Mouse (Mus musculus) lung, embryonic 14.5 days (tissue): ENCODE results near the gene Vrk2. TPM values are rescaled to one million over a fixed set of nuclear protein-coding genes. Genes with fewer than 3 reads are reported as not detected.

ENCODE experiments used
- ATAC-seq: fragments of 200-750 bp; cut with Nextera tagmentation; 2 replicates; pipeline ENCODE4 v1.8.0; 2017; ENCODE audit warnings: mild to moderate bottlenecking, moderate TSS enrichment, moderate library complexity; ENCODE audit not compliant: insufficient read depth
- DNase-seq: peaks from one replicate; pipeline ENCODE4 v3.0.0-alpha.2; 2015
- H3K27ac ChIP-seq: fragments of 300-500 bp; sonication (generic); 2 replicates; pipeline ENCODE4 v1.5.1; 2014; ENCODE audit warnings: low read depth, mild to moderate bottlenecking, moderate library complexity
- H3K27me3 ChIP-seq: fragments of 300-500 bp; sonication (generic); 2 replicates; pipeline ENCODE4 v1.6.1; 2014; ENCODE audit warnings: low read length, control low read depth; ENCODE audit not compliant: insufficient read depth
- H3K36me3 ChIP-seq: fragments of 300-500 bp; sonication (generic); 2 replicates; pipeline ENCODE4 v1.6.1; 2014; ENCODE audit warnings: control low read depth; ENCODE audit not compliant: insufficient read depth
- H3K4me1 ChIP-seq: fragments of 300-500 bp; sonication (generic); 2 replicates; pipeline ENCODE4 v1.6.1; 2014; ENCODE audit warnings: antibody characterized with exemption, control low read depth; ENCODE audit not compliant: insufficient read depth
- H3K4me2 ChIP-seq: fragments of 300-500 bp; sonication (generic); 2 replicates; pipeline ENCODE4 v1.6.1; 2014; ENCODE audit warnings: mild to moderate bottlenecking
- H3K4me3 ChIP-seq: fragments of 300-500 bp; sonication (generic); 2 replicates; pipeline ENCODE4 v1.5.1; 2014; ENCODE audit warnings: low read depth, low read length
- H3K9ac ChIP-seq: fragments of 300-500 bp; sonication (generic); 2 replicates; pipeline ENCODE4 v1.6.1; 2014
- H3K9me3 ChIP-seq: fragments of 300-500 bp; sonication (generic); 2 replicates; pipeline ENCODE4 v1.6.1; 2016; ENCODE audit warnings: low read depth, low read length, control low read depth
- CTCF ChIP-seq: IDR thresholded peaks from 2 replicates; pipeline ENCODE4 v1.5.1; 2016; ENCODE audit warnings: antibody characterized with exemption, low read depth
- whole genome bisulfite sequencing: fragments of 180-500 bp; shearing (Covaris S2); extraction: QIAGEN DNeasy Blood & Tissue Kit; methylation state at CpG from one replicate; pipeline ENCODE4 v1.1.7; 2014; 5-methylcytosine and 5-hydroxymethylcytosine counted together
- polyA plus RNA-seq: library from polyadenylated mRNA; unstranded; fragments of >200 nt; fragmentation: Nextera tagmentation; extraction: Ambion mirVana; gene quantifications from 2 replicates; pipeline ENCODE4 v1.2.1, GENCODE M21; 2014

Vrk2 gene
- polyA plus RNA-seq, 1 experiment from 2014 or later: 26.4 TPM

GRCm38 (mm10) chr11:26450636-26451035, 143.2 kb downstream of the Vrk2 start:
- Histone ChIP-seq H3K9ac (no peak overlapping the region), H3K4me2 (no peak overlapping the region), H3K36me3 (no peaks in the 10 kb centered on the region), H3K4me1 (no peaks in the 10 kb centered on the region), H3K27me3 (no peaks in the 10 kb centered on the region), H3K27ac (no peak overlapping the region), H3K9me3 (no peaks in the 10 kb centered on the region), H3K4me3 (no peak overlapping the region)
- TF ChIP-seq CTCF: no peak
- 91% methylated on average over 1 of the region's 1 CpGs for WGBS
- ATAC-seq (no peak), DNase-seq (no peak)

- Histone ChIP-seq H3K9me3 (no peaks in the 10 kb centered on the region), H3K9ac (no peak overlapping the region), H3K36me3 (no peaks in the 10 kb centered on the region), H3K4me2 (no peak overlapping the region), H3K4me1 (no peaks in the 10 kb centered on the region), H3K27ac (no peak overlapping the region), H3K27me3 (no peaks in the 10 kb centered on the region), H3K4me3 (no peak overlapping the region)
- no peak for TF ChIP-seq CTCF
- ATAC-seq: no peak
- 85% methylated on average over 3 of the region's 3 CpGs for WGBS
- no peak for DNase-seq
These were observed 144.0 kb downstream of the Vrk2 start for GRCm38 (mm10) chr11:26449789-26450188.

GRCm38 (mm10) chr11:26444374-26444773, 149.4 kb downstream of the Vrk2 start:
- no peaks in the 10 kb centered on the region for H3K36me3 ChIP-seq
- ATAC-seq: no peak
- H3K27ac ChIP-seq: no peak overlapping the region
- H3K4me1 ChIP-seq: no peaks in the 10 kb centered on the region
- DNase-seq: no peak
- H3K4me2 ChIP-seq: no peak overlapping the region
- TF ChIP-seq CTCF: no peak
- no peaks in the 10 kb centered on the region for H3K27me3 ChIP-seq
- no peak overlapping the region for H3K4me3 ChIP-seq
- H3K9ac ChIP-seq: no peak overlapping the region
- H3K9me3 ChIP-seq: no peaks in the 10 kb centered on the region

- WGBS: 55% methylated on average over 1 of the region's 1 CpGs
- H3K36me3 ChIP-seq: 0 out of 2 replicates have a peak, but pooled peaks cover 2% of the 10 kb centered on the region
- H3K9me3 ChIP-seq: no peaks in the 10 kb centered on the region
- H3K4me3 ChIP-seq: no peak overlapping the region
- DNase-seq: no peak
- H3K27me3 ChIP-seq: no peaks in the 10 kb centered on the region
- no peak overlapping the region for H3K4me2 ChIP-seq
- H3K4me1 ChIP-seq: no peaks in the 10 kb centered on the region
- H3K9ac ChIP-seq: no peak overlapping the region
- H3K27ac ChIP-seq: no peak overlapping the region
- no peak for ATAC-seq
- TF ChIP-seq CTCF: no peak
These were observed 152.7 kb downstream of the Vrk2 start for GRCm38 (mm10) chr11:26441121-26441520.

GRCm38 (mm10) chr11:26437818-26438217, 156.0 kb downstream of the Vrk2 start:
- Histone ChIP-seq H3K9me3 (no peaks in the 10 kb centered on the region), H3K4me1 (no peaks in the 10 kb centered on the region), H3K9ac (no peak overlapping the region), H3K36me3 (0 out of 2 replicates have a peak, but pooled peaks cover 2% of the 10 kb centered on the region), H3K27me3 (no peaks in the 10 kb centered on the region), H3K4me2 (no peak overlapping the region), H3K27ac (no peak overlapping the region), H3K4me3 (no peak overlapping the region)
- 85% methylated on average over 13 of the region's 13 CpGs for WGBS
- no peak for TF ChIP-seq CTCF
- DNase-seq (no peak), ATAC-seq (no peak)

- DNase-seq: no peak
- no peak overlapping the region for H3K4me3 ChIP-seq
- H3K27ac ChIP-seq: no peak overlapping the region
- no peaks in the 10 kb centered on the region for H3K4me1 ChIP-seq
- 0 out of 2 replicates have a peak, but pooled peaks cover 2% of the 10 kb centered on the region for H3K36me3 ChIP-seq
- H3K4me2 ChIP-seq: no peak overlapping the region
- TF ChIP-seq CTCF: no peak
- H3K9me3 ChIP-seq: no peaks in the 10 kb centered on the region
- no peak for ATAC-seq
- no peak overlapping the region for H3K9ac ChIP-seq
- no peaks in the 10 kb centered on the region for H3K27me3 ChIP-seq
These were observed 159.6 kb downstream of the Vrk2 start for GRCm38 (mm10) chr11:26434229-26434628.

GRCm38 (mm10) chr11:26421472-26421871, 172.3 kb downstream of the Vrk2 start:
- Histone ChIP-seq H3K9me3 (no peaks in the 10 kb centered on the region), H3K36me3 (no peaks in the 10 kb centered on the region), H3K27ac (no peak overlapping the region), H3K9ac (no peak overlapping the region), H3K27me3 (no peaks in the 10 kb centered on the region), H3K4me3 (no peak overlapping the region), H3K4me1 (no peaks in the 10 kb centered on the region), H3K4me2 (no peak overlapping the region)
- no peak for TF ChIP-seq CTCF
- DNase-seq (no peak), ATAC-seq (no peak)
- WGBS: 66% methylated on average over 2 of the region's 2 CpGs

Other genes starting within 250 kb of the Vrk2 start
- 31.1 and 32.3 TPM in 2 replicates for gene Fancl, start 207.9 kb downstream of the Vrk2 start, polyA plus RNA-seq
- gene Gm6899, start 758 bp downstream of the Vrk2 start, polyA plus RNA-seq: 0.70 TPM in 1 of 2 replicates, not detected in the other